8 mouse cellular contexts compared by ENCODE assay signal in genomic region chr5:108312224-108313064, GRCm38 (mm10). TPM values are rescaled to one million over a fixed set of nuclear protein-coding genes. Genes with fewer than 3 reads are reported as not detected.
DNase-seq lines count a peak whose midpoint lies in the region; ATAC-seq and TF ChIP-seq lines count a peak whose summit lies in the region.

TSS of gene Pigg (plus strand) at chr5:108312609.

- peaks cover 20% of the 10 kb centered on the region for H3K36me3 ChIP-seq in G1E (replicated peaks)
- H3K36me3 ChIP-seq in forebrain, postnatal 0 days (ENCODE audit: insufficient read depth) = no peaks in the 10 kb centered on the region; the same call in 1 of the 2 replicates
- no peaks in the 10 kb centered on the region for H3K36me3 ChIP-seq in lung, embryonic 15.5 days

- no peaks in the 10 kb centered on the region for H3K27me3 ChIP-seq in G1E (ENCODE audit: insufficient read depth, low read length)
- H3K27me3 ChIP-seq in forebrain, postnatal 0 days (ENCODE audit: insufficient read depth, low read length) = no peaks in the 10 kb centered on the region
- H3K27me3 ChIP-seq in lung, embryonic 15.5 days = no peaks in the 10 kb centered on the region

- under 1% methylated on average over 57 of the region's 57 CpGs for WGBS in forebrain, postnatal 0 days
- under 1% methylated on average over 57 of the region's 57 CpGs for WGBS in lung, embryonic 15.5 days

- H3K4me3 ChIP-seq in G1E (ENCODE audit: low read depth, low read length) = peak within 1 kb of the TSS; percentile 85
- H3K4me3 ChIP-seq in forebrain, postnatal 0 days (ENCODE audit: low read depth, low read length) = peak within 1 kb of the TSS; percentile 89
- H3K4me3 ChIP-seq in lung, embryonic 15.5 days = peak within 1 kb of the TSS; percentile 73

- peak; percentile 78 for ATAC-seq in G1E (ENCODE audit: extremely low read depth, insufficient number of reproducible peaks, low FRiP score, poor library complexity, severe bottlenecking)
- peak; percentile 100 for ATAC-seq in forebrain, postnatal 0 days
- ATAC-seq in lung, embryonic 15.5 days (ENCODE audit: borderline replicate concordance, extremely low read depth, low FRiP score, low TSS enrichment) = peak; percentile 99

- peaks cover 18% of the 10 kb centered on the region for H3K4me1 ChIP-seq in G1E (ENCODE audit: insufficient read depth, low read depth, low read length)
- H3K4me1 ChIP-seq in forebrain, postnatal 0 days (ENCODE audit: insufficient read depth) = peaks cover 9% of the 10 kb centered on the region; the same call in 1 of the 2 replicates
- peaks cover 9% of the 10 kb centered on the region for H3K4me1 ChIP-seq in lung, embryonic 15.5 days

- H3K4me2 ChIP-seq in forebrain, postnatal 0 days (ENCODE audit: low read depth) = peak within 1 kb of the TSS; percentile 56
- peak within 1 kb of the TSS; percentile 88 for H3K4me2 ChIP-seq in lung, embryonic 15.5 days

- H3K27ac ChIP-seq in forebrain, postnatal 0 days (ENCODE audit: low read depth, low read length) = peak within 1 kb of the TSS; percentile 84
- peak within 1 kb of the TSS; percentile 75 for H3K27ac ChIP-seq in lung, embryonic 15.5 days

- no peaks in the 10 kb centered on the region for H3K9me3 ChIP-seq in G1E (replicated peaks)
- H3K9me3 ChIP-seq in forebrain, postnatal 0 days (ENCODE audit: low read length) = no peaks in the 10 kb centered on the region
- no peaks in the 10 kb centered on the region for H3K9me3 ChIP-seq in lung, embryonic 15.5 days

- H3K9ac ChIP-seq in forebrain, postnatal 0 days = peak within 1 kb of the TSS; percentile 80
- H3K9ac ChIP-seq in lung, embryonic 15.5 days = peak within 1 kb of the TSS; percentile 73

- TF ChIP-seq CTCF in G1E (IDR thresholded peaks at IDR 0.05; ENCODE audit: low read depth, low read length) = no peak
- peak; percentile 33 for TF ChIP-seq CTCF in forebrain, postnatal 0 days (IDR thresholded peaks at IDR 0.05; ENCODE audit: low read depth)

- peak; percentile 97 for DNase-seq in G1E (ENCODE audit: low spot score)
- peak; percentile 94 to 95 for DNase-seq in cerebellum, adult 18-20 months
- DNase-seq in forebrain, postnatal 0 days = peak; percentile 94
- DNase-seq in heart, postnatal 4 days = peak; percentile 93
- DNase-seq in layer of hippocampus, adult 8-10 months (ENCODE audit: low spot score in 2 of 2) = peak; percentile 88 to 89
- peak; percentile 84 for DNase-seq in ovary, adult 18-20 months (ENCODE audit: low spot score)
- peak; percentile 82 for DNase-seq in thymus, postnatal 0 days (ENCODE audit: low spot score)

RNA-seq across cellular contexts. Expression of gene Pigg, which starts in this region (rescaled TPM):
- total RNA-seq in G1E (2014; fragmentation: Nextera tagmentation) (6.1 and 11.7 TPM in 2 replicates), G1E (2017) (11.3 and 11.4 TPM in 2 replicates)
- polyA plus RNA-seq in G1E (2012) = 1.3 and 2.0 TPM in 2 replicates
- 6.0 and 6.6 TPM in 2 replicates for total RNA-seq in forebrain, postnatal 0 days (2014; rRNA removed)
- 1.2 and 2.2 TPM in 2 replicates for polyA plus RNA-seq in forebrain, postnatal 0 days (2015; fragmentation: Nextera tagmentation; extraction: Ambion mirVana)
- 1 to 10 TPM; 4.6 to 4.8 TPM for total RNA-seq in heart, postnatal 4 days (2021)
- 10 to 100 TPM; 10.8 to 15.2 (median 12.7) TPM for total RNA-seq in layer of hippocampus, adult 8-10 months (2022)
- polyA plus RNA-seq in lung, embryonic 15.5 days (2015; fragmentation: Nextera tagmentation; extraction: Ambion mirVana) = 6.6 and 6.7 TPM in 2 replicates
- polyA plus RNA-seq in thymus, postnatal 0 days (2015; fragmentation: Nextera tagmentation; extraction: Ambion mirVana) = 2.4 and 3.4 TPM in 2 replicates

Comparison
In these comparisons a context has a peak if more than half of its experiments do, and no peak if none do; other contexts are left out.
1. Peak in every context shown above with its lines: DNase-seq, ATAC-seq, H3K4me3 ChIP-seq and H3K27ac ChIP-seq.